Mouse (Mus musculus): Measurements from ENCODE around the gene Efcab12. TPM values are rescaled to one million over a fixed set of nuclear protein-coding genes. Genes with fewer than 3 reads are reported as not detected.
A peak's percentile ranks its signal among the peaks of the same experiment; 100 is the strongest.
"Not testable (repeated sequence)": the region's sequence is repeated elsewhere in the genome, so short reads cannot be mapped to it uniquely, and the experiment has no call there.

Efcab12 gene
- total and polyA plus RNA-seq, 3 experiments = 0.27 to 0.90 TPM; not detected in 1

GRCm38 (mm10) chr6:115830779-115831601 lies 7.2 kb downstream of the Efcab12 start:
- TF ChIP-seq GATA2 (IDR thresholded peaks at IDR 0.05; ENCODE audit: borderline replicate concordance, low read depth, low read length) (no peak), GATA1 (IDR thresholded peaks at IDR 0.05; ENCODE audit: borderline replicate concordance, low read length) (no peak), CTCF (IDR thresholded peaks at IDR 0.05; ENCODE audit: low read depth, low read length) (no peak), POLR2AphosphoS5 (IDR thresholded peaks at IDR 0.05; ENCODE audit: insufficient replicate concordance, low read depth, low read length) (no peak), TAL1 (conservative IDR thresholded peaks at IDR 0.05; ENCODE audit: low read depth, low read length) (no peak)
- Histone ChIP-seq H3K4me1 (ENCODE audit: insufficient read depth, low read depth, low read length) (peaks cover 17% of the 10 kb centered on the region), H3K36me3 (replicated peaks) (peaks cover 7% of the 10 kb centered on the region), H3K9me3 (replicated peaks) (no peaks in the 10 kb centered on the region), H3K4me3 (ENCODE audit: low read depth, low read length) (no peak overlapping the region), H3K27me3 (ENCODE audit: insufficient read depth, low read length) (no peaks in the 10 kb centered on the region)
- ATAC-seq (ENCODE audit: extremely low read depth, insufficient number of reproducible peaks, low FRiP score, poor library complexity, severe bottlenecking) (no peak), DNase-seq (ENCODE audit: low spot score) (no peak)

GRCm38 (mm10) chr6:115823850-115824464 lies 14.3 kb downstream of the Efcab12 start:
- not testable (repeated sequence) for H3K4me3 ChIP-seq (ENCODE audit: low read depth, low read length); H3K4me1 ChIP-seq (ENCODE audit: insufficient read depth, low read depth, low read length); H3K36me3 ChIP-seq (replicated peaks); H3K9me3 ChIP-seq (replicated peaks); H3K27me3 ChIP-seq (ENCODE audit: insufficient read depth, low read length)
- DNase-seq (ENCODE audit: low spot score) (peak; percentile 45), ATAC-seq (ENCODE audit: extremely low read depth, insufficient number of reproducible peaks, low FRiP score, poor library complexity, severe bottlenecking) (peak; percentile 96)
- TF ChIP-seq CTCF (IDR thresholded peaks at IDR 0.05; ENCODE audit: low read depth, low read length) = peak; percentile 25; the same call in 1 of the 2 replicates

- peaks cover 16% of the 10 kb centered on the region for H3K36me3 ChIP-seq (replicated peaks)
- H3K9me3 ChIP-seq (replicated peaks) = no peaks in the 10 kb centered on the region
- no peak for TF ChIP-seq CTCF (IDR thresholded peaks at IDR 0.05; ENCODE audit: low read depth, low read length)
- no peaks in the 10 kb centered on the region for H3K27me3 ChIP-seq (ENCODE audit: insufficient read depth, low read length)
- peaks cover 8% of the 10 kb centered on the region for H3K4me1 ChIP-seq (ENCODE audit: insufficient read depth, low read depth, low read length)
- ATAC-seq (ENCODE audit: extremely low read depth, insufficient number of reproducible peaks, low FRiP score, poor library complexity, severe bottlenecking) = no peak
- no peak overlapping the region for H3K4me3 ChIP-seq (ENCODE audit: low read depth, low read length)
- DNase-seq (ENCODE audit: low spot score) = no peak
Observed at GRCm38 (mm10) chr6:115821216-115821993, 16.8 kb downstream of the Efcab12 start.

- Histone ChIP-seq H3K9me3 (replicated peaks) (no peaks in the 10 kb centered on the region), H3K4me1 (ENCODE audit: insufficient read depth, low read depth, low read length) (peaks cover 13% of the 10 kb centered on the region), H3K4me3 (ENCODE audit: low read depth, low read length) (no peak overlapping the region), H3K27me3 (ENCODE audit: insufficient read depth, low read length) (no peaks in the 10 kb centered on the region), H3K36me3 (replicated peaks) (peaks cover 31% of the 10 kb centered on the region)
- no peak for TF ChIP-seq GATA1 (IDR thresholded peaks at IDR 0.05; ENCODE audit: borderline replicate concordance, low read length)
- TF ChIP-seq TAL1 (conservative IDR thresholded peaks at IDR 0.05; ENCODE audit: low read depth, low read length) = no peak
- no peak for TF ChIP-seq POLR2AphosphoS5 (IDR thresholded peaks at IDR 0.05; ENCODE audit: insufficient replicate concordance, low read depth, low read length)
- no peak for TF ChIP-seq GATA2 (IDR thresholded peaks at IDR 0.05; ENCODE audit: borderline replicate concordance, low read depth, low read length)
- no peak for TF ChIP-seq CTCF (IDR thresholded peaks at IDR 0.05; ENCODE audit: low read depth, low read length)
- ATAC-seq (ENCODE audit: extremely low read depth, insufficient number of reproducible peaks, low FRiP score, poor library complexity, severe bottlenecking) (no peak), DNase-seq (ENCODE audit: low spot score) (no peak)
Observed at GRCm38 (mm10) chr6:115818129-115818528, 20.1 kb downstream of the Efcab12 start.

DNA sequence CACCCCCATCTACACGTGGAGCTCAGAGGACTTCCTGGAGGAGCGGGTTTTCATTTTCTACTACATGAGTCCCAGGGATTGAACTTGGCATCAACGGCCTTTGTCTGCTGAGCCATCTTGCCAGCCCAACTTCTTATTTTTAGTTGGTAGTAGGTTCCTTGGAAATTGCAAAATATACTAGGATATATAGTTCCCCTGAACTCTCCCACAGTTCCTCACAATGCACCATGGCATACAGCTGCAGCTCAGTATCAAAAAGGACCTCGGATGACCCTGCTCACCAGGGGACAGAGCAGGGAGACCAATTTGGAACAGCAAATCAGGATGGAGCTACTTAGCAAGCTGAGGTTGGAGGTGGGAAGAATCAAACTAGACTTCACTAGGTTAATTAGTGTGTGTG lies 23.2 kb downstream of the Efcab12 start:
- no peak for TF ChIP-seq GATA1 (IDR thresholded peaks at IDR 0.05; ENCODE audit: borderline replicate concordance, low read length)
- TF ChIP-seq GATA2 (IDR thresholded peaks at IDR 0.05; ENCODE audit: borderline replicate concordance, low read depth, low read length) = no peak
- peaks cover 16% of the 10 kb centered on the region for H3K4me1 ChIP-seq (ENCODE audit: insufficient read depth, low read depth, low read length)
- H3K27me3 ChIP-seq (ENCODE audit: insufficient read depth, low read length) = no peaks in the 10 kb centered on the region
- H3K9me3 ChIP-seq (replicated peaks) = no peaks in the 10 kb centered on the region
- H3K36me3 ChIP-seq (replicated peaks) = peaks cover 49% of the 10 kb centered on the region
- no peak for DNase-seq (ENCODE audit: low spot score)
- ATAC-seq (ENCODE audit: extremely low read depth, insufficient number of reproducible peaks, low FRiP score, poor library complexity, severe bottlenecking) = no peak
- no peak overlapping the region for H3K4me3 ChIP-seq (ENCODE audit: low read depth, low read length)

GRCm38 (mm10) chr6:115814104-115814503 lies 24.1 kb downstream of the Efcab12 start:
- Histone ChIP-seq H3K27me3 (ENCODE audit: insufficient read depth, low read length) (no peaks in the 10 kb centered on the region), H3K4me1 (ENCODE audit: insufficient read depth, low read depth, low read length) (peaks cover 16% of the 10 kb centered on the region), H3K9me3 (replicated peaks) (no peaks in the 10 kb centered on the region), H3K36me3 (replicated peaks) (peaks cover 50% of the 10 kb centered on the region), H3K4me3 (ENCODE audit: low read depth, low read length) (no peak overlapping the region)
- DNase-seq (ENCODE audit: low spot score) (peak; percentile 46), ATAC-seq (ENCODE audit: extremely low read depth, insufficient number of reproducible peaks, low FRiP score, poor library complexity, severe bottlenecking) (peak; percentile 61)
- TF ChIP-seq GATA2 (IDR thresholded peaks at IDR 0.05; ENCODE audit: borderline replicate concordance, low read depth, low read length) (no peak), CTCF (IDR thresholded peaks at IDR 0.05; ENCODE audit: low read depth, low read length) (peak; percentile 58; the same call in 1 of the 2 replicates)
